Mouse (Mus musculus) limb, embryonic 14.5 days (tissue): ENCODE measurements around the gene Metap1d. TPM values are rescaled to one million over a fixed set of nuclear protein-coding genes. Genes with fewer than 3 reads are reported as not detected.
A peak's percentile ranks its signal among the peaks of the same experiment; 100 is the strongest.

Source experiments
- ATAC-seq: fragments of 200-750 bp; cut with Nextera tagmentation; 2 replicates; pipeline ENCODE4 v1.8.0; 2017; ENCODE audit warnings: low read depth, moderate number of reproducible peaks, moderate TSS enrichment; ENCODE audit not compliant: low FRiP score
- DNase-seq: peaks from one replicate; pipeline ENCODE4 v3.0.0-alpha.2; 2015; ENCODE audit warnings: low spot score
- H3K27ac ChIP-seq: fragments of 300-500 bp; sonication (generic); replicated peaks from 2 replicates; pipeline ENCODE4 v1.5.1; 2014; ENCODE audit warnings: low read depth, mild to moderate bottlenecking, low read length, moderate library complexity, mixed read lengths
- H3K27me3 ChIP-seq: fragments of 300-500 bp; sonication (generic); 2 replicates; pipeline ENCODE4 v1.6.1; 2014; ENCODE audit warnings: low read length, mixed read lengths; ENCODE audit not compliant: control insufficient read depth, insufficient read depth
- H3K36me3 ChIP-seq: fragments of 300-500 bp; sonication (generic); 2 replicates; pipeline ENCODE4 v1.6.1; 2014; ENCODE audit warnings: mild to moderate bottlenecking, low read length, moderate library complexity, mixed read lengths; ENCODE audit not compliant: control insufficient read depth, insufficient read depth
- H3K4me1 ChIP-seq: fragments of 300-500 bp; sonication (generic); 2 replicates; pipeline ENCODE4 v1.6.1; 2014; ENCODE audit warnings: antibody characterized with exemption, low read length, mixed read lengths; ENCODE audit not compliant: control insufficient read depth, insufficient read depth
- H3K4me2 ChIP-seq: fragments of 300-500 bp; sonication (generic); replicated peaks from 2 replicates; pipeline ENCODE4 v1.6.1; 2014; ENCODE audit warnings: low read depth, mild to moderate bottlenecking, low read length, moderate library complexity; ENCODE audit not compliant: severe bottlenecking
- H3K4me3 ChIP-seq: fragments of 300-500 bp; sonication (generic); replicated peaks from 2 replicates; pipeline ENCODE4 v1.5.1; 2014; ENCODE audit warnings: low read length
- H3K9ac ChIP-seq: fragments of 300-500 bp; sonication (generic); 2 replicates; pipeline ENCODE4 v1.6.1; 2014; ENCODE audit warnings: mild to moderate bottlenecking, low read depth, low read length, moderate library complexity; ENCODE audit not compliant: severe bottlenecking
- H3K9me3 ChIP-seq: fragments of 300-500 bp; sonication (generic); 2 replicates; pipeline ENCODE4 v1.6.1; 2016; ENCODE audit warnings: low read length; ENCODE audit not compliant: control insufficient read depth
- POLR2A ChIP-seq: fragments of 200-500 bp; IDR thresholded peaks from 2 replicates; pipeline ENCODE4 v1.8.0; 2012; ENCODE audit warnings: inconsistent platforms, mild to moderate bottlenecking, moderate library complexity, borderline replicate concordance; ENCODE audit not compliant: insufficient read depth, insufficient read length; ENCODE audit errors: extremely low read depth
- WGBS: fragments of 180-500 bp; shearing (Covaris S2); extraction: QIAGEN DNeasy Blood & Tissue Kit; methylation state at CpG from one replicate; pipeline ENCODE4 v1.1.7; 2014; 5-methylcytosine and 5-hydroxymethylcytosine counted together
- polyA plus RNA-seq, 2 experiments: library from polyadenylated mRNA; depleted of rRNA in 1 of 2; stranded (reverse) in 1 of 2; unstranded in 1 of 2; fragments of >200 nt; fragmentation: Nextera tagmentation in 1 of 2; extraction: Ambion mirVana in 1 of 2; gene quantifications; 2 replicates each; pipeline versions ENCODE4 v1.2.1 to v1.2.3; 2012 to 2014

Metap1d gene
- polyA plus RNA-seq, 2 experiments: 44.3 to 86.8 TPM

- Histone ChIP-seq H3K36me3 (no peaks in the 10 kb centered on the region), H3K27me3 (peaks cover 97% of the 10 kb centered on the region), H3K27ac (no peak overlapping the region), H3K9ac (peak overlapping the region; percentile 43; the same call in 1 of the 2 replicates), H3K4me2 (peak overlapping the region; percentile 86), H3K9me3 (no peaks in the 10 kb centered on the region), H3K4me1 (peaks cover 11% of the 10 kb centered on the region), H3K4me3 (peak overlapping the region; percentile 49)
- no peak for TF ChIP-seq POLR2A
- WGBS: under 1% methylated on average over 59 of the region's 60 CpGs
- DNase-seq: peak; percentile 88
- ATAC-seq: peak; percentile 88
Measured at GRCm38 (mm10) chr2:71529511-71530351, 76.7 kb downstream of the Metap1d start.

- Histone ChIP-seq H3K4me1 (peaks cover 11% of the 10 kb centered on the region), H3K9ac (no peak overlapping the region), H3K4me3 (peak overlapping the region; percentile 49), H3K27me3 (peaks cover 96% of the 10 kb centered on the region), H3K36me3 (no peaks in the 10 kb centered on the region), H3K27ac (no peak overlapping the region), H3K4me2 (peak overlapping the region; percentile 86), H3K9me3 (no peaks in the 10 kb centered on the region)
- TF ChIP-seq POLR2A: no peak
- DNase-seq (no peak), ATAC-seq (no peak)
- 1% methylated on average over 34 of the region's 34 CpGs for WGBS
Measured at GRCm38 (mm10) chr2:71530391-71531123, 77.5 kb downstream of the Metap1d start.

GRCm38 (mm10) chr2:71531124-71531590 lies 78.1 kb downstream of the Metap1d start:
- Histone ChIP-seq H3K27me3 (peaks cover 94% of the 10 kb centered on the region), H3K27ac (no peak overlapping the region), H3K4me2 (0 out of 2 replicates have a peak overlapping the region, but pooled peaks have one; percentile 86), H3K36me3 (no peaks in the 10 kb centered on the region), H3K9me3 (no peaks in the 10 kb centered on the region), H3K9ac (no peak overlapping the region), H3K4me1 (peaks cover 11% of the 10 kb centered on the region), H3K4me3 (0 out of 2 replicates have a peak overlapping the region, but pooled peaks have one; percentile 4)
- DNase-seq (no peak), ATAC-seq (no peak)
- WGBS: 3% methylated on average over 12 of the region's 12 CpGs
- TF ChIP-seq POLR2A: no peak

DNA sequence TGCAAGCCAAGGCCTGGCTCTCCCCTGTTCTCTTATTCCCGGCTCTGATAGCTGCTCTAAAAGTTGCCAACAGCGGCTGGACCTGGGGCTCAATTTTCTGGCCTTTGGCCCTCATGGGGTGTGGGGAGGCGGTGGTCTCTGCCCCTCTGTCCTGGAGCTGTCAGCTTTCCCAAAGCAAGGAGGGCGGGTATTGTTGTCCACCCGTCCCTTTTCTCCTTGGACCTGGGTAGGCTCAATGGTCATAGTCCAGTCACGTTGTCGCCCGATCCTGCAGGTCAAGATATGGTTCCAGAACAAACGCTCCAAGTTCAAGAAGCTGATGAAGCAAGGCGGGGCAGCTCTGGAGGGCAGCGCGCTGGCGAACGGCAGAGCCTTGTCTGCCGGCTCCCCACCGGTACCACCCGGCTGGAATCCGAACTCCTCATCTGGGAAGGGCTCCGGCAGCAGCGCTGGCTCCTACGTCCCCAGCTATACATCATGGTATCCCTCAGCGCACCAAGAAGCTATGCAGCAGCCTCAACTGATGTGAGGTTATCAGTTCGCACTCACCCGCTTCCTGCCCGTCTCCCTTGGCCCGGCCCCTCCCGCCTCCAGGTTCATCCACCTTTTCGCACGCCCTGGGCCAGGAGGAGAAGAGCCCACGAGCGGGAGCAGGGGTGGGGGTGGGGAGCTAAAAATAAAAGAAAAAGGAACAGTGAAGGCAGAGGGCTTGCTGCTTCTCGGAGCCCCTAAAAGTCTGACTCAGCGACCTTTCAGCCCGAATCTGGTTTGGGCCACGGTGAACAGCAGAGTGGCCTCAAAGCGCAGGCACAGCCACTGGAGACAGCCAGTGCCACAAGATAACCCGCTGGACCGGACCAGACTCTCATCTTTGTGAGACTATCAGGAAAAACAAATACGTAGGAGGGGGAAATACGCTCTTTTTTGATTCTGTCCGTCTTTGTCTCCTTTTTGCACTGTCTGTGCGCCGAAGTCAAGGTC lies 79.2 kb downstream of the Metap1d start:
- no peak overlapping the region for H3K9ac ChIP-seq
- H3K4me1 ChIP-seq: peaks cover 11% of the 10 kb centered on the region
- no peak overlapping the region for H3K4me2 ChIP-seq
- DNase-seq (no peak), ATAC-seq (no peak)
- 0 out of 2 replicates have a peak overlapping the region, but pooled peaks have one; percentile 8 for H3K4me3 ChIP-seq
- no peak overlapping the region for H3K27ac ChIP-seq
- H3K36me3 ChIP-seq: no peaks in the 10 kb centered on the region
- TF ChIP-seq POLR2A: no peak
- peaks cover 94% of the 10 kb centered on the region for H3K27me3 ChIP-seq
- no peaks in the 10 kb centered on the region for H3K9me3 ChIP-seq
- 3% methylated on average over 43 of the region's 43 CpGs for WGBS
